Mouse (Mus musculus) kidney, embryonic 15.5 days (tissue): ENCODE results near the gene Ptprb. TPM values are rescaled to one million over a fixed set of nuclear protein-coding genes. Genes with fewer than 3 reads are reported as not detected.

ENCODE experiments used
- ATAC-seq: fragments of 200-750 bp; cut with Nextera tagmentation; replicated peaks from 2 replicates; pipeline ENCODE4 v1.8.0; 2017; ENCODE audit warnings: moderate TSS enrichment; ENCODE audit not compliant: low FRiP score
- H3K27ac ChIP-seq: fragments of 300-500 bp; sonication (generic); 2 replicates; pipeline ENCODE4 v1.5.1; 2015; ENCODE audit warnings: mild to moderate bottlenecking, inconsistent platforms
- H3K27me3 ChIP-seq: fragments of 300-500 bp; sonication (generic); 2 replicates; pipeline ENCODE4 v1.6.1; 2015; ENCODE audit warnings: inconsistent platforms
- H3K36me3 ChIP-seq: fragments of 300-500 bp; sonication (generic); 2 replicates; pipeline ENCODE4 v1.6.1; 2015; ENCODE audit warnings: inconsistent platforms
- H3K4me1 ChIP-seq: fragments of 300-500 bp; sonication (generic); 2 replicates; pipeline ENCODE4 v1.6.1; 2015; ENCODE audit warnings: inconsistent platforms
- H3K4me2 ChIP-seq: fragments of 300-500 bp; sonication (generic); 2 replicates; pipeline ENCODE4 v1.6.1; 2015; ENCODE audit warnings: moderate library complexity, mild to moderate bottlenecking, inconsistent platforms
- H3K4me3 ChIP-seq: fragments of 300-500 bp; sonication (generic); replicated peaks from 2 replicates; pipeline ENCODE4 v1.5.1; 2015; ENCODE audit warnings: mild to moderate bottlenecking, inconsistent platforms
- H3K9ac ChIP-seq: fragments of 300-500 bp; sonication (generic); 2 replicates; pipeline ENCODE4 v1.6.1; 2015; ENCODE audit warnings: mild to moderate bottlenecking, inconsistent platforms
- H3K9me3 ChIP-seq: fragments of 300-500 bp; sonication (generic); replicated peaks from 2 replicates; pipeline ENCODE4 v1.6.1; 2016; ENCODE audit warnings: inconsistent platforms
- WGBS: fragments of 180-500 bp; shearing (Covaris S2); methylation state at CpG from one replicate; pipeline ENCODE4 v1.1.7; 2015; ENCODE audit warnings: mixed read lengths; 5-methylcytosine and 5-hydroxymethylcytosine counted together
- polyA plus RNA-seq: library from polyadenylated mRNA; unstranded; fragments of >200 nt; fragmentation: Nextera tagmentation; extraction: Ambion mirVana; gene quantifications from 2 replicates; pipeline ENCODE4 v1.2.1, GENCODE M21; 2015

Ptprb gene
- polyA plus RNA-seq, 1 experiment from 2014 or later = 7.4 TPM

GRCm38 (mm10) chr10:116407684-116408359, 132.5 kb downstream of the Ptprb start:
- Histone ChIP-seq H3K4me1 (no peaks in the 10 kb centered on the region), H3K4me3 (no peak overlapping the region), H3K27me3 (no peaks in the 10 kb centered on the region), H3K36me3 (no peaks in the 10 kb centered on the region), H3K4me2 (no peak overlapping the region), H3K9me3 (no peaks in the 10 kb centered on the region), H3K27ac (no peak overlapping the region), H3K9ac (no peak overlapping the region)
- no peak for ATAC-seq
- 41% methylated on average over 19 of the region's 19 CpGs for WGBS

DNA sequence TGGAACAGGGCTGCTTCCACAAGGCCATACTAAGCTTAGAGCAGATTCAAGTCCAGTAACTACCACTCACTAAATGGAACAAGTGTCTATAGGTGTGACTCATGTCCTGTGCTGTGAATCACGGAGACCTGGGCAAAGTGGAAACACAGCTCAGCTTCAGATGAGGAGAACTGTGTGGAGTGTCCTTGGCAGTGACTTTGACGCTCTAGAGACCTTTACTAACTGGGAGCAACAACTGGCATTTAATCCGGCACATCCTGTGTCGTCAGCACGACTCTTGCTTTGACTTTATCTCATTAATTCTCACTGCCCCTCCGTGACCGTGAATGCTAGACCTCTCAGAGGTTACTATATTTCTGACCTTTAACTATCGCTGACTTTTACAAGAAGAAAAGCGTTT, 135.5 kb downstream of the Ptprb start:
- Histone ChIP-seq H3K4me3 (no peak overlapping the region), H3K4me2 (no peak overlapping the region), H3K27ac (no peak overlapping the region), H3K4me1 (no peaks in the 10 kb centered on the region), H3K36me3 (no peaks in the 10 kb centered on the region), H3K9me3 (no peaks in the 10 kb centered on the region), H3K9ac (no peak overlapping the region), H3K27me3 (no peaks in the 10 kb centered on the region)
- 34% methylated on average over 9 of the region's 9 CpGs for WGBS
- ATAC-seq = no peak

- WGBS = 81% methylated on average over 6 of the region's 6 CpGs
- Histone ChIP-seq H3K9ac (no peak overlapping the region), H3K27me3 (no peaks in the 10 kb centered on the region), H3K27ac (no peak overlapping the region), H3K4me2 (no peak overlapping the region), H3K4me3 (no peak overlapping the region), H3K4me1 (no peaks in the 10 kb centered on the region), H3K9me3 (no peaks in the 10 kb centered on the region), H3K36me3 (no peaks in the 10 kb centered on the region)
- no peak for ATAC-seq
Observed at GRCm38 (mm10) chr10:116416142-116416541, 140.8 kb downstream of the Ptprb start.

DNA sequence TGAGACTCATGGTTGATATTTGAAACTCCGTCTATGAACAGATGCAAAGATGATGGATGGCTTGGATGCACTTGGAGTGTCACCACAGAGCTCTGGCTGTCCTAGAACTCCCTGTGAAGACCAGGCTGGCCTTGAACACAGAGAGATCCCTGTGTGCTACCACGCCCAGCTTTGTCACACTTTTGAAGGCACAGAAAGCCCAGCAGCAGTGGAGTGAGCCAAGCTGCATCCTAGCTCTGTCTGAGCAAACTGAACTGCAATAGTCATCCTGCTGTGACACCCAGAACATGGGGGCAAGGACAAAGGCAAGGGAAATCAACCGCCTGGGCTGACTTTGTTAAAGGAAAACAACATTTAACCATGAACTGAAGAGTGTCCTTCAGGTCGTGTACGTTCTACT, 141.4 kb downstream of the Ptprb start:
- H3K27me3 ChIP-seq = no peaks in the 10 kb centered on the region
- no peak overlapping the region for H3K4me2 ChIP-seq
- no peak overlapping the region for H3K4me3 ChIP-seq
- H3K36me3 ChIP-seq = no peaks in the 10 kb centered on the region
- no peaks in the 10 kb centered on the region for H3K4me1 ChIP-seq
- WGBS = 58% methylated on average over 5 of the region's 5 CpGs
- ATAC-seq = no peak
- H3K9ac ChIP-seq = no peak overlapping the region
- H3K27ac ChIP-seq = no peak overlapping the region
- H3K9me3 ChIP-seq = no peaks in the 10 kb centered on the region

DNA sequence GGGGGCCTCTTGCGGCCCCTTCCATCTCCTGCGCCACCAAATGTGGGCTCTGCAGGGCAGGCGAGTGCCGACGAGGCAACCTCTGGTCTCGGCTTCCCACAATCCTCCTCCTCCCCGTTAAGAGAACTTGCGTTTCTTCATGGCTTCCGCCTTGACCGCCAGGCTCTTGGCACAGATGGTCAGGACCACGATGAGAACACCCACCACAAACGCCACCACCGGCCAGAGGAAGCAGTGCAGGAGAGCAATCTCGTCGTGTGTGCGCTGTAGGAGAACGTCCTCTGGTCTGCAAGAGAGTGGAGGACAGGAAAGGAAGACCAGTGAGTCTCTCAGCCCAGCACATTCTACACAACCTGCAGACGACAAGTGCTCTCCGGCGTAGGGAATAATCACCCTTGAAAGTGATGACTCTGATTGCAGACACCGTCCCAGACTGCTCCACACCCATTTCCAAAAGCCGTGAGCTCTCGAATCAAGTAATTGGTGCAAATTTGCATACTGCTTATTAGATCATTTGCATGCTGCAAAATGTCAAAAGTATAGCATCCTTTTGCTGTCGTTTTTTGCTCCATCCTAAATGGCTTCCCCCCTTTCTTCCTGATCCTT, 142.9 kb downstream of the Ptprb start:
- H3K4me3 ChIP-seq = no peak overlapping the region
- H3K27me3 ChIP-seq = no peaks in the 10 kb centered on the region
- ATAC-seq = no peak
- WGBS = 83% methylated on average over 24 of the region's 24 CpGs
- H3K4me1 ChIP-seq = no peaks in the 10 kb centered on the region
- no peak overlapping the region for H3K27ac ChIP-seq
- H3K9me3 ChIP-seq = no peaks in the 10 kb centered on the region
- H3K9ac ChIP-seq = no peak overlapping the region
- no peak overlapping the region for H3K4me2 ChIP-seq
- no peaks in the 10 kb centered on the region for H3K36me3 ChIP-seq

DNA sequence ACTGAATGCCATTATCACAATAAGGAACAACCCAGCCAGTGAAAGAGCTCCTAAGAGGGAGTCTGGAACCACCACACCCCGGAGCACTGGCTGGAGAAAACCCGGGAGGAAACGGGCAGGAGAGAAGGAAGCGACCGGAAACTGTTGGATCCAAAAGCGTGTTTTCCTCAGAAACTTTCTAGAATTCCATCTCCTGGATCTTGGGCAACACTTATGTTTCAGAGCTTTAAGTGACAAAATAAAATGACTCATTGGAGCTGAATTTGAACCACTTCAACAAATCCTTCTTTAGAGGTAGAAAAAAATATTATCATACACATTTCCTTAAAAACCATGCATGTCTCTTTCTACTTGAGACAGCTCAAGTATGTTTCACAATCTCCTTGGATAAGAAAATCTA, 145.7 kb downstream of the Ptprb start:
- H3K4me3 ChIP-seq = no peak overlapping the region
- H3K27me3 ChIP-seq = no peaks in the 10 kb centered on the region
- H3K4me2 ChIP-seq = no peak overlapping the region
- no peaks in the 10 kb centered on the region for H3K4me1 ChIP-seq
- no peak overlapping the region for H3K27ac ChIP-seq
- 77% methylated on average over 6 of the region's 6 CpGs for WGBS
- H3K9me3 ChIP-seq = no peaks in the 10 kb centered on the region
- no peaks in the 10 kb centered on the region for H3K36me3 ChIP-seq
- no peak overlapping the region for H3K9ac ChIP-seq
- ATAC-seq = no peak

DNA sequence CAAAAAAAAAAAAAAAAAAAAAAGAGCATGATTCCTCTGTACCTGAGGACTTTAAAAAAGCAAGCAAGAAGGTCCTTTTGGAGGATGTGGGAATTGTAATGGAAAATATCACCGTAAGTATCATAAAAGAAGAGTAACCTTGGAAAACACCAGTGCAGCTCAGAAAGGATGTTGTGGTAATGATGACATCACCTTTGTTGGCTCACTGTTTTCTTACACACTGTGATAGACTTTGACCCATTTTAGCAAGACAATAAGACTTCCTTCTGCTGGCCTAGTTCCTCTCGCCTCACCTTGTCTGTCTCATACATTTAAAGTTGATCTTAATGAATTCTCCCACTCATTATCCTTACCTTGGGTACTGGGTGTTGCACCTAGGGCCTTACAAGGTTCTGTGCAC, 147.2 kb downstream of the Ptprb start:
- Histone ChIP-seq H3K9ac (no peak overlapping the region), H3K27ac (no peak overlapping the region), H3K4me3 (no peak overlapping the region), H3K36me3 (no peaks in the 10 kb centered on the region), H3K4me1 (no peaks in the 10 kb centered on the region), H3K27me3 (no peaks in the 10 kb centered on the region), H3K9me3 (no peaks in the 10 kb centered on the region), H3K4me2 (no peak overlapping the region)
- 87% methylated on average over 2 of the region's 2 CpGs for WGBS
- no peak for ATAC-seq

- H3K27me3 ChIP-seq = no peaks in the 10 kb centered on the region
- no peak for ATAC-seq
- H3K9ac ChIP-seq = no peak overlapping the region
- H3K4me3 ChIP-seq = no peak overlapping the region
- H3K4me2 ChIP-seq = no peak overlapping the region
- no peaks in the 10 kb centered on the region for H3K9me3 ChIP-seq
- H3K36me3 ChIP-seq = no peaks in the 10 kb centered on the region
- H3K27ac ChIP-seq = no peak overlapping the region
- WGBS = 90% methylated on average over 6 of the region's 6 CpGs
- H3K4me1 ChIP-seq = no peaks in the 10 kb centered on the region
Observed at GRCm38 (mm10) chr10:116424921-116425320, 149.6 kb downstream of the Ptprb start.

- no peak for ATAC-seq
- no peak overlapping the region for H3K4me2 ChIP-seq
- no peak overlapping the region for H3K9ac ChIP-seq
- H3K4me3 ChIP-seq = no peak overlapping the region
- no peaks in the 10 kb centered on the region for H3K9me3 ChIP-seq
- H3K4me1 ChIP-seq = no peaks in the 10 kb centered on the region
- no peaks in the 10 kb centered on the region for H3K36me3 ChIP-seq
- no peaks in the 10 kb centered on the region for H3K27me3 ChIP-seq
- no peak overlapping the region for H3K27ac ChIP-seq
- 82% methylated on average over 7 of the region's 7 CpGs for WGBS
Observed at GRCm38 (mm10) chr10:116426176-116426575, 150.9 kb downstream of the Ptprb start.

DNA sequence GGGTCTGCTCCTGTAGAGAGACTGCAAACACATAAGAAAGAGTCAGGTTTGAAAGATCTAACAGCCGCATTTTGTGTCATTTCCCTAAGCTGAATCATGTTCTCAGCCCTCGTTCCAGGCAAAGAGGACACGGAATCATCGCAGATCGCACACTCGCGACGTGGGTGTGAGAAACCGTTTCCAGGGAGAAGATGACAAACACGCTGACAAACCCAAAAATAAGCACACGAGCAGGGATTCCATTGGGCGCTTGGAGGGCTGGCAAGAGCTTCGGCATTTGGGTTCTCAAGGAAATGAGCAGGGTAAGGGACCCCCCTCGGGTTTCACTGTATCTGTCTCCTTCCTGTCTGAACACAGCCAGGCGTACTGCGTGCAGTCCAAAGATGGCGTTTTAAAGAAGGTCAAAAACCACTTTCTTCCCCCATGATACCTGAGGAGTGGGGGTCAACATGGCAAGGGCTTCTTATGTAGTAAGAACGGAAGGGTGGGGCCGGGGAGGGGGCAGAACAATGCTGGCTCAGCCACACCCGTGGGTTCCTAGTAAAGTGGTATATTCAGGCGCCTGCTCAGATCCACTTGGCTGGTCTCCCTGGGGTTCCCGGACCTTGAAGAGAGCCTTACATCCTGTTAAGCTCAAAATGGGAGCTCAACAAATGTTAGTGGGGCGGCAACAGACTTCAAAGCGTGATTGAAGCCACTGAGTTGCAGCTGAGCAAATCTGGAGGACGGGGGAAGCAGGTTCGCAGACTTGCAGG, 152.9 kb downstream of the Ptprb start:
- Histone ChIP-seq H3K27me3 (no peaks in the 10 kb centered on the region), H3K4me1 (no peaks in the 10 kb centered on the region), H3K36me3 (no peaks in the 10 kb centered on the region), H3K27ac (no peak overlapping the region), H3K4me3 (no peak overlapping the region), H3K9me3 (no peaks in the 10 kb centered on the region), H3K4me2 (no peak overlapping the region), H3K9ac (no peak overlapping the region)
- WGBS = 92% methylated on average over 26 of the region's 26 CpGs
- ATAC-seq = no peak

DNA sequence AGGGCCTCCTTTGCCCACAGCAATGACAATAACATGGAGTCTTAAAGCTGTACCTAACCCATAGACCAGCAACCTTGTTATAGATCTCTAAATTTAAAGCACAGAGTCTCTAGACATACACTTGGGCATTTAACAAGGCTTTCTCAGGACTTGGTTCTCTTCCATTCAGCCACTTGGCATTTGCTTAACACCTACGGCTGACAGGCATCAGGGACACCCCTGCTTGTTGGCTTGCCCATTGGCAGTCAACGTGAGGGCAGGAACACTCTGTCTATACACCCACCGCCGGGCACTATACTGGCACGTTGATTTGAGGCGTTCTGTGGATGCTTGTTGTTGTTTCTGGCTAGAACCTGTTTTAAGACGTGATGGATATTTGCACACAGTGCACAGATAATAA, 157.1 kb downstream of the Ptprb start:
- Histone ChIP-seq H3K4me1 (no peaks in the 10 kb centered on the region), H3K27me3 (no peaks in the 10 kb centered on the region), H3K4me2 (no peak overlapping the region), H3K9ac (no peak overlapping the region), H3K36me3 (no peaks in the 10 kb centered on the region), H3K9me3 (no peaks in the 10 kb centered on the region), H3K4me3 (no peak overlapping the region), H3K27ac (no peak overlapping the region)
- ATAC-seq = no peak
- WGBS = 83% methylated on average over 7 of the region's 7 CpGs

DNA sequence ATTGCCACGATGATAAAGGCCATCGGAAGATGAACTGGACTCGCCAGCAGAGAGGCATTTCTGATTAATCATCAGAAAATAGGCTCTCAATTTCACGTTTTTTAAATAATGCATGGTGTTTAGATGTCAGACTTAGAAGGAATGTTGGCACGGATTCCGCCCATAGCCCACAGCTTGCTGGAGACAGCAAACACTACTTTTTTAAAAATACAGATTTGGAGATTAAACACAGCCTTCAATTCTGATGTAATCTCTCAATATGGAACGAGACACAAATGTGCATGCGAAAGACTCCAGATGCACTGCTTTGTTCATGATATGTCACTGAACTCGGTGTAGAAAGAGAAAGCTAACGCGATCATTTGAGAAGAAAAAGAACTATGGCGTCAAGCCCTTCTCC, 160.1 kb downstream of the Ptprb start:
- peaks cover 6% of the 10 kb centered on the region; the same call in 1 of the 2 replicates for H3K36me3 ChIP-seq
- no peak for ATAC-seq
- no peaks in the 10 kb centered on the region for H3K4me1 ChIP-seq
- H3K4me3 ChIP-seq = no peak overlapping the region
- H3K9me3 ChIP-seq = peaks cover 15% of the 10 kb centered on the region
- no peak overlapping the region for H3K9ac ChIP-seq
- 86% methylated on average over 12 of the region's 12 CpGs for WGBS
- H3K27me3 ChIP-seq = no peaks in the 10 kb centered on the region
- H3K4me2 ChIP-seq = no peak overlapping the region
- no peak overlapping the region for H3K27ac ChIP-seq
